Mouse (Mus musculus) lung, postnatal 0 days (tissue): ENCODE results near the gene Pygm. TPM values are rescaled to one million over a fixed set of nuclear protein-coding genes. Genes with fewer than 3 reads are reported as not detected.

ENCODE experiments used
- ATAC-seq: fragments of 200-750 bp; cut with Nextera tagmentation; 2 replicates; pipeline ENCODE4 v1.8.0; 2017; ENCODE audit warnings: moderate library complexity
- DNase-seq: peaks from one replicate; pipeline ENCODE4 v3.0.0-alpha.2; 2016; ENCODE audit warnings: low spot score
- H3K27ac ChIP-seq: fragments of 300-500 bp; sonication (generic); 2 replicates; pipeline ENCODE4 v1.5.1; 2014; ENCODE audit warnings: antibody characterized with exemption, mild to moderate bottlenecking, low read length, mixed read lengths
- H3K27me3 ChIP-seq: fragments of 300-500 bp; sonication (generic); replicated peaks from 2 replicates; pipeline ENCODE4 v1.6.1; 2014; ENCODE audit warnings: low read length, mixed read lengths; ENCODE audit not compliant: insufficient read depth
- H3K36me3 ChIP-seq: fragments of 300-500 bp; sonication (generic); 2 replicates; pipeline ENCODE4 v1.6.1; 2014; ENCODE audit warnings: low read length, mixed read lengths; ENCODE audit not compliant: insufficient read depth
- H3K4me1 ChIP-seq: fragments of 300-500 bp; sonication (generic); 2 replicates; pipeline ENCODE4 v1.6.1; 2014; ENCODE audit warnings: antibody characterized with exemption, low read depth, low read length, mixed read lengths; ENCODE audit not compliant: insufficient read depth
- H3K4me2 ChIP-seq: fragments of 300-500 bp; sonication (generic); replicated peaks from 2 replicates; pipeline ENCODE4 v1.6.1; 2014; ENCODE audit warnings: low read depth, mild to moderate bottlenecking, low read length, moderate library complexity, mixed read lengths
- H3K4me3 ChIP-seq: fragments of 300-500 bp; sonication (generic); 2 replicates; pipeline ENCODE4 v1.5.1; 2014; ENCODE audit warnings: low read depth, low read length
- H3K9ac ChIP-seq: fragments of 300-500 bp; sonication (generic); replicated peaks from 2 replicates; pipeline ENCODE4 v1.6.1; 2014; ENCODE audit warnings: low read depth, mild to moderate bottlenecking
- H3K9me3 ChIP-seq: fragments of 300-500 bp; sonication (generic); 2 replicates; pipeline ENCODE4 v1.6.1; 2016; ENCODE audit warnings: low read length, mixed read lengths
- CTCF ChIP-seq: IDR thresholded peaks from 2 replicates; pipeline ENCODE4 v1.5.1; 2016; ENCODE audit warnings: antibody characterized with exemption, mild to moderate bottlenecking
- EP300 ChIP-seq: IDR thresholded peaks from 2 replicates; pipeline ENCODE4 v1.6.1; 2016; ENCODE audit warnings: antibody characterized with exemption, mild to moderate bottlenecking, control low read depth
- WGBS: fragments of 180-500 bp; shearing (Covaris S2); extraction: QIAGEN DNeasy Blood & Tissue Kit; methylation state at CpG from one replicate; pipeline ENCODE4 v1.1.7; 2014; 5-methylcytosine and 5-hydroxymethylcytosine counted together
- polyA plus RNA-seq: library from polyadenylated mRNA; unstranded; fragments of >200 nt; fragmentation: Nextera tagmentation; extraction: Ambion mirVana; gene quantifications from 2 replicates; pipeline ENCODE4 v1.2.1, GENCODE M21; 2015

Pygm gene
- polyA plus RNA-seq, 1 experiment from 2014 or later = 20.5 TPM

DNA sequence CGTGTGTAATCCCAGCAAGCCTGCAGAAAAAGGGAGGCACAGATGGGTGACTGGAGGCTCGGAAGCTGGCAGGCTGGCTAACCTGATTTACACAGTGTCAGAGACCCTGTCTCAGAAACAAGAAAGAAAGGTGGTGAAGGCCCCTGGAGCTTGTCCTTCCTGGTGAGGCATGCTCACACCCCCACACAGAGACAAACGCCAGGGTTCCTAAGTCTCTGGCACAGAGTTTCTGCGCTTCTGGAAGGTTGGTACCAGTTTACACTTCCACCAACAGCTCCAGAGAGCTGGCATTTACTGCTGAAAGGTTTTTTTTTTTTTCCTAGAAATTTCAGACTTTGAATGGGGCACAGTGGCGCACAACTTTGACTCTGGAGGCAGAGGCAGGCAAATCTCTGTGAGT, 12.0 kb downstream of the Pygm start:
- TF ChIP-seq EP300 = no peak
- TF ChIP-seq CTCF = no peak
- DNase-seq = no peak
- Histone ChIP-seq H3K27ac (no peak overlapping the region), H3K4me2 (no peak overlapping the region), H3K9me3 (no peaks in the 10 kb centered on the region), H3K4me3 (no peak overlapping the region), H3K4me1 (peaks cover 3% of the 10 kb centered on the region; the same call in 1 of the 2 replicates), H3K9ac (no peak overlapping the region), H3K27me3 (no peaks in the 10 kb centered on the region), H3K36me3 (no peaks in the 10 kb centered on the region)
- WGBS = 89% methylated on average over 5 of the region's 5 CpGs
- ATAC-seq = no peak

- Histone ChIP-seq H3K4me3 (no peak overlapping the region), H3K4me1 (peaks cover 3% of the 10 kb centered on the region; the same call in 1 of the 2 replicates), H3K4me2 (no peak overlapping the region; the same call in 1 of the 2 replicates), H3K9ac (no peak overlapping the region), H3K9me3 (no peaks in the 10 kb centered on the region), H3K36me3 (no peaks in the 10 kb centered on the region), H3K27ac (no peak overlapping the region), H3K27me3 (no peaks in the 10 kb centered on the region)
- no peak for ATAC-seq
- 78% methylated on average over 22 of the region's 22 CpGs for WGBS
- DNase-seq = no peak
- TF ChIP-seq CTCF (no peak), EP300 (no peak)
Measured at GRCm38 (mm10) chr19:6397582-6398249, 13.5 kb downstream of the Pygm start.

GRCm38 (mm10) chr19:6398447-6399284, 14.5 kb downstream of the Pygm start:
- Histone ChIP-seq H3K27ac (peak overlapping the region; percentile 73), H3K4me3 (peak overlapping the region; percentile 62)

DNA sequence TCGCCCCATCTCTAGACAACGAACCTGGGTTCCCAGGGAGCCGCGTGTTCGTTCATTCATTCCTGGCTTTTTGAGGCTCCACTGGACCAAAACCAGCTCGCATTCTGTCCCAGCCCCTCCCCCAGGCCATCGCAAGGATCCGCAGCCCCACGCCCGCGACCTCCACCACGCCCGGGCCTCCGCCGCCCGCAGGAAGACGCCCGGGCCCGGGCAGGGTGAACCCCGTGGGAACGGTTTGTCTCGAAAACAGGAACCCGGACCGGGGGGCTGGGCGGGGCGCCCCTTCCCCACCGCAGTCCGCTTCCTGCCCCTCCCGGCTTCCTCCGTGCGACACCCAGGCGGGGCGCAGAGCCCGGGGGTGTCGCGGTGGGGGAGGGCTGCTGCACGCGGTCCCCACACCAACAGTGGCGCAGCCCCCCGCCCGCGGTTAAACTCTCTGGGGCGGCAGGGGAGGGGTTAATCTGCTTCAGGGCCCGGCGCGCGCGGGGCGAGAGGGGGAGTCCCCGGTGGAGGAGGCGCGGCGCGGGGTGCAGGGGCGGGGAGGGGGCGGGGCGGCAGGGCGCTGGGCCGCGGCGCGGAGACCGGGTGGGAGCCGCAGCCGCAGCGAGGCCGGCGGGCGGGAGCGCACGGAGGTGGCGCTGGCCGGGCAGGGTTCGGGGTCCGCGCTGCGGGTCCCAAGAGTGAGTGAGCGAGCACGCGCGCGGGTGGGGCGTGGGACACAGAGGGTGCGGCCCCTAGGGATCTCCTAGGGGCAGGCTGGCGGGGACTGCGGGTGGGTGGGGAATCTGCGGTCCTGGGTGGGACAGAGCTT, 15.3 kb downstream of the Pygm start, which contains the start of gene Rasgrp2:
Gene Rasgrp2, plus strand, starts transcription at position 56 of the 811 bp plus-strand sequence.
- TF ChIP-seq EP300 (no peak; the same call in 1 of the 2 replicates), CTCF (no peak)
- Histone ChIP-seq H3K9me3 (no peaks in the 10 kb centered on the region), H3K9ac (peak within 1 kb of the TSS; percentile 42), H3K27me3 (no peaks in the 10 kb centered on the region), H3K36me3 (no peaks in the 10 kb centered on the region), H3K27ac (peak within 1 kb of the TSS; percentile 73), H3K4me2 (peak within 1 kb of the TSS; percentile 99), H3K4me3 (peak within 1 kb of the TSS; percentile 62), H3K4me1 (peaks cover 3% of the 10 kb centered on the region; the same call in 1 of the 2 replicates)
- 2% methylated on average over 49 of the region's 87 CpGs for WGBS
- ATAC-seq (peak; percentile 27), DNase-seq (peak; percentile 68)

More at GRCm38 (mm10) chr19:6398447-6399284, 14.5 kb downstream of the Pygm start:
- H3K4me1 ChIP-seq = peaks cover 3% of the 10 kb centered on the region; the same call in 1 of the 2 replicates
- peak overlapping the region; percentile 99 for H3K4me2 ChIP-seq
- H3K36me3 ChIP-seq = no peaks in the 10 kb centered on the region
- TF ChIP-seq CTCF (no peak), EP300 (no peak)
- WGBS = 2% methylated on average over 35 of the region's 39 CpGs
- H3K9ac ChIP-seq = peak overlapping the region; percentile 42
- DNase-seq (peak; percentile 75), ATAC-seq (peak; percentile 44)
- H3K9me3 ChIP-seq = no peaks in the 10 kb centered on the region
- no peaks in the 10 kb centered on the region for H3K27me3 ChIP-seq

DNA sequence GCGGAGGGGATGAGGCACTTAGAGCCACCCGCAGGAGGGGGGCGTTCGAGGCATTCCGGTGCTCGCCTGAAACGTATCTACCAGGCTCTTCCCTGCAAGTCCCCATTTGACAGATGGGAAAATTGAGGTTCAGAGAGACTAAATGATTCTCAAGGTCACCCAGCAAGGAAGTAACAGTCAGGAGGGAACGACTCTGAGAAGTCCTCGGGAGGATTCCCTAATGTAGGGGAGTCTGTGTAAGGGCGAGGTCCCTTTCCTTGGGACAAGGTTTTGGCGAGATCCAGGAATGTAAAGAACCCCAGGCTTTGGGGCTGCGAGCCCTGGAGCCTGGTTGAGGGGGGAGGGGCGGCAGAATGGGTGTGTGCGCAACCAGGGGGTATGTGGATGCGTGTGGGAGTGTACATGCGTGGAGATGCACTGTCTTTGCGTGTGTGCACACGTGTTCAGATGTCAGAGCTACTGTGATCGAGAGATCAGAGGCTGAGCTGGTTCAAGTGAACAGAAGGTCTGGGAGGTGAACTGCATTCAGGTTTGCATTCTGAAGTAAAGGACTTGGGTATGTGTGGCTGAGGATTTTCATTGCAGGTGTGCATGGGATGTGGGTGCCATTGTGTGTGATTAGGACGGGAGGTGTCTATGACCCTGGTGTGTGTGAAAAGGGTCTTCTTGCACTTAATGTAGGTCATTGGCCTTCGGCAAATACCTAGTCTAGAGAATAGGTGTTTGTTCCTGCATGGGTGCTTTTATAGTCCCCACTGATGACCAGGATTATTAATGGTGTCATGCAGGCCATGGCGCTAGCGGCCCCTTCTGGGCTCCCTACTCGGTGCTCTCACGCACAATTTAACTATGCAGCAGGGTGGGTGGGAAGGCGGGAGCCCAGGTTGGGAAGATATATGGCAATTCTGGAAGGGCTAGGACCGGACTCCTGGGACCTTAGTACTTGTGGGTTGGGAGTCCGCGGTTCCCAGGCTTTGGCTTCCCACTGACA, 16.2 kb downstream of the Pygm start:
- H3K27ac ChIP-seq = peak overlapping the region; percentile 73
- H3K27me3 ChIP-seq = no peaks in the 10 kb centered on the region
- DNase-seq (peak; percentile 41), ATAC-seq (no peak)
- H3K36me3 ChIP-seq = no peaks in the 10 kb centered on the region
- no peaks in the 10 kb centered on the region for H3K9me3 ChIP-seq
- peak overlapping the region; percentile 62 for H3K4me3 ChIP-seq
- 3% methylated on average over 28 of the region's 29 CpGs for WGBS
- 0 out of 2 replicates have a peak overlapping the region, but pooled peaks have one; percentile 42 for H3K9ac ChIP-seq
- peaks cover 3% of the 10 kb centered on the region; the same call in 1 of the 2 replicates for H3K4me1 ChIP-seq
- peak overlapping the region; percentile 99 for H3K4me2 ChIP-seq
- TF ChIP-seq CTCF = peak; percentile 21; the same call in 1 of the 2 replicates
- no peak for TF ChIP-seq EP300
